Mouse (Mus musculus) cortical plate, adult 2 months (tissue): ENCODE data around the gene 4921517D22Rik. TPM values are rescaled to one million over a fixed set of nuclear protein-coding genes. Genes with fewer than 3 reads are reported as not detected.
"Not testable (repeated sequence)": the region's sequence is repeated elsewhere in the genome, so short reads cannot be mapped to it uniquely, and the experiment has no call there.

Source experiments
- H3K27ac ChIP-seq: fragments of 200-500 bp; 2 replicates; pipeline ENCODE4 v1.5.1; 2012; ENCODE audit warnings: low read length, control low read depth, inconsistent platforms; ENCODE audit not compliant: insufficient read depth
- H3K4me1 ChIP-seq: fragments of 200-500 bp; 2 replicates; pipeline ENCODE4 v1.6.1; 2011; ENCODE audit warnings: low read length; ENCODE audit not compliant: control insufficient read depth, insufficient read depth
- H3K4me3 ChIP-seq: fragments of 200-500 bp; 2 replicates; pipeline ENCODE4 v1.5.1; 2011; ENCODE audit warnings: mild to moderate bottlenecking, low read length, control low read depth; ENCODE audit not compliant: insufficient read depth
- CTCF ChIP-seq: fragments of 200-500 bp; IDR thresholded peaks from 2 replicates; pipeline ENCODE4 v1.5.1; 2011; ENCODE audit warnings: mild to moderate bottlenecking, control low read depth, low read length; ENCODE audit not compliant: insufficient read depth; ENCODE audit errors: extremely low read depth
- POLR2A ChIP-seq: fragments of 200-500 bp; IDR thresholded peaks from 2 replicates; pipeline ENCODE4 v1.6.1; 2011; ENCODE audit warnings: mild to moderate bottlenecking, low read length, control low read depth; ENCODE audit not compliant: insufficient read depth; ENCODE audit errors: extremely low read depth
- polyA plus RNA-seq: library from polyadenylated mRNA; depleted of rRNA; stranded (reverse); fragments of >200 nt; gene quantifications from 2 replicates; pipeline ENCODE4 v1.2.3, GENCODE M21; 2012; rRNA removed

4921517D22Rik gene
- polyA plus RNA-seq: not detected in 2 replicates

DNA sequence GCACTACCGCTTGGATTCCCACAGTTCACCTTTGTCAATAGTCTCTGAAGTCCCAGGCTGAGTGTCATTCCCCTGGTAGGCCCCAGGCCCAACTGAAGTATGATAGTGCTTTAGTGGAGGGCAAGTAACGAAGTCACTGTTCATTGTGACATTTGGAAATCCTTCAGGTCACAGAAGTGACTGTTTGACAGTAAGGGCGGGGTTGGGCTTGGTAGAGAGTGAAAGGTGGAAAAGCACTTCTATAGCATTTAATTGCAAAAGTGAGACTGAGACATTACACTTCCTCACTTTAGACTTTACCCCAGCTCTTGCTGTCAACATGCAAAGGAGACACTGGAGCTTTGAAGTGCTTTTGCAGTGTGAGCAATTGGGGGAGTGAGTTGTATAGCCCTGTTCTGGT, at the start of gene 4921517D22Rik:
Gene 4921517D22Rik, minus strand, starts transcription at position 101 of the 400 bp plus-strand sequence.
- no peak for TF ChIP-seq CTCF
- TF ChIP-seq POLR2A: no peak
- H3K4me3 ChIP-seq: no peak within 1 kb of the TSS
- no peak within 1 kb of the TSS for H3K27ac ChIP-seq
- no peaks in the 10 kb centered on the region for H3K4me1 ChIP-seq

- Histone ChIP-seq H3K4me1 (peaks cover 1% of the 10 kb centered on the region; the same call in 1 of the 2 replicates), H3K27ac (no peak overlapping the region), H3K4me3 (no peak overlapping the region)
- TF ChIP-seq POLR2A (no peak), CTCF (no peak)
Measured at GRCm38 (mm10) chr13:59741697-59742096, 47.8 kb upstream of the 4921517D22Rik start.

DNA sequence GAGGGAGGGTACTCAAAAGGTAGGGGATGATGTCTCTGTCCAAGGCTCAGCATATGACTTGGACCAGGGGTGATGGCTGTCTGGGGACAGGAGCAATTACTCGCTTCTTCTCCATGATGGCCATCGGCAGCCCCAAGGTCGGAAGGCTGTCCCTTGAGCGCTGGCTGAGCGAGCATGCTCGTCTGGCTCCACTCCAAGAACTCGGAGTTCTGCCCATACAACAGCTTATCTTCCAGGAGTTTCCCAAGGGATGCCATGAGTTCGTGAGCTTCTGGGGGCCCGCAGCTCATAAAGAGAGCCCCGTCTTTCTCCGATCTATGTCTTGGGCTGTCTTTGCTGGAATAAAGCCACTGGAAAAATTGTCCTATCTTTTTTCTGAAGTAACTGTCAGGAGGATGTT, 47.2 kb upstream of the 4921517D22Rik start:
- Histone ChIP-seq H3K4me1 (peaks cover 1% of the 10 kb centered on the region; the same call in 1 of the 2 replicates), H3K27ac (no peak overlapping the region), H3K4me3 (no peak overlapping the region)
- TF ChIP-seq CTCF (no peak), POLR2A (no peak)

GRCm38 (mm10) chr13:59739397-59739796, 45.5 kb upstream of the 4921517D22Rik start:
- no peak overlapping the region for H3K4me3 ChIP-seq
- H3K4me1 ChIP-seq: no peaks in the 10 kb centered on the region
- no peak for TF ChIP-seq POLR2A
- no peak for TF ChIP-seq CTCF

DNA sequence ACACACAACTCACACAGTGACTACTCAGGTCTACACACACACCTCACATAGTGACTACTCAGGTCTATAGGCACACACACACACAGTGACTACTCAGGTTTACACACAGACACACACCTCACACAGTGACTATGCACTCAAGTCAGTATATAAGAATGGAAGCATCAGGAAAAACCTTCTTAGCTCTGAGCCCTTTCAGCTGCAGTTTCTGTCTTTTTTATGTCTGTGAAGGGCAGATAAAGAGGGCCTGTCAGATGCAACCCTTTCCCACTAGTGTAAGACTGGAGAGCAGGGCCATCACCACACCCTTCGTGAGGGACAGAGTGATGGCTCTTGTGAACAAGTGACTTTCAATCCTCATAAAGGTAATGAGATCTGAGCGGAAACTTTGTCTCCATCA, 44.5 kb upstream of the 4921517D22Rik start:
- no peak overlapping the region for H3K4me3 ChIP-seq
- H3K27ac ChIP-seq: no peak overlapping the region
- TF ChIP-seq POLR2A (no peak), CTCF (no peak)
- H3K4me1 ChIP-seq: no peaks in the 10 kb centered on the region

More at GRCm38 (mm10) chr13:59739397-59739796, 45.5 kb upstream of the 4921517D22Rik start:
- no peak overlapping the region for H3K27ac ChIP-seq

- TF ChIP-seq CTCF: no peak
- no peak for TF ChIP-seq POLR2A
- Histone ChIP-seq H3K27ac (no peak overlapping the region), H3K4me1 (no peaks in the 10 kb centered on the region), H3K4me3 (no peak overlapping the region)
Measured at GRCm38 (mm10) chr13:59735190-59735589, 41.3 kb upstream of the 4921517D22Rik start.

GRCm38 (mm10) chr13:59734347-59734746, 40.4 kb upstream of the 4921517D22Rik start:
- not testable (repeated sequence) for H3K27ac ChIP-seq, H3K4me1 ChIP-seq, H3K4me3 ChIP-seq

DNA sequence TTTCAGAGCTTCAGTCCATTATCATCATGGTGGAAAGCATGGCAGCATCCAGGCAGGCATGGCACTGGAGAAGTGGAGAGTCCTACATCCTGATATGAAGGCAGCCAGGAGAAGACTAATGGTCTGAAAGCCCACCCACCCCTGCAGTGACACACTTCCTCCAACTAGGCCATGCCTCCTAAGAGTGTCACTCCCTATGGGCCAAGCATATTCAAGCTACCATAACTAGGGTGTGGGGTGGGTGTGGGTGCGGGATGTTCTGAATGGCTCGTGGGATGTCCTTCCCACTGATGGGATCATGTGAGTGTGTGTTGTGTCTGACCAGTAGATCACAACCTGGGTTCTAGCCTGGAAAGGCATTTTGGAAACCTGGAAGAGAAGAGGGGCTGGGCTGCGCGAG, 40.0 kb upstream of the 4921517D22Rik start:
- TF ChIP-seq POLR2A (no peak), CTCF (no peak)
- no peak overlapping the region for H3K4me3 ChIP-seq
- H3K27ac ChIP-seq: no peak overlapping the region
- no peaks in the 10 kb centered on the region for H3K4me1 ChIP-seq

DNA sequence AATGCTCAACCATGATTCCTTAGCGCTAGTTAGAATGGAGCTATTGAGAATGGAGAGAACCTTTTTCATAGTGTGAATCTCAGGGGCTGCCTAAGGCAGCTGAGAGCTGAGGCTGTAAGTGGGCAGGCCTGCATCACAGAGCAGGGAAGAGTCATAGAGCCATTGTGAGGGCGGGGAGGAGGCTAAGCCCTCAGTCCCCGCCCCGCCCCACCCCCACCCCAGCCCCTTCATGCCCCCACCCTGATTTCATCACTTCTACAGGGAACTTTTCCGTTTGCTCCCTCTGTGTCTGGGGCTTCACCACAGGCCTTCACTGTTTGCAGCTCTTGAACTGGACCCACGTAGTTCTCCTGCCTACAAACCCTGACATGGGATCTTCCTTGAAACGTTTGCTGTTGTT, 37.7 kb upstream of the 4921517D22Rik start, which contains the start of gene Spata31d1d:
Gene Spata31d1d, minus strand, starts transcription at position 101 of the 400 bp plus-strand sequence.
- Histone ChIP-seq H3K27ac (no peak within 1 kb of the TSS), H3K4me1 (no peaks in the 10 kb centered on the region), H3K4me3 (no peak within 1 kb of the TSS)
- TF ChIP-seq POLR2A (no peak), CTCF (no peak)

DNA sequence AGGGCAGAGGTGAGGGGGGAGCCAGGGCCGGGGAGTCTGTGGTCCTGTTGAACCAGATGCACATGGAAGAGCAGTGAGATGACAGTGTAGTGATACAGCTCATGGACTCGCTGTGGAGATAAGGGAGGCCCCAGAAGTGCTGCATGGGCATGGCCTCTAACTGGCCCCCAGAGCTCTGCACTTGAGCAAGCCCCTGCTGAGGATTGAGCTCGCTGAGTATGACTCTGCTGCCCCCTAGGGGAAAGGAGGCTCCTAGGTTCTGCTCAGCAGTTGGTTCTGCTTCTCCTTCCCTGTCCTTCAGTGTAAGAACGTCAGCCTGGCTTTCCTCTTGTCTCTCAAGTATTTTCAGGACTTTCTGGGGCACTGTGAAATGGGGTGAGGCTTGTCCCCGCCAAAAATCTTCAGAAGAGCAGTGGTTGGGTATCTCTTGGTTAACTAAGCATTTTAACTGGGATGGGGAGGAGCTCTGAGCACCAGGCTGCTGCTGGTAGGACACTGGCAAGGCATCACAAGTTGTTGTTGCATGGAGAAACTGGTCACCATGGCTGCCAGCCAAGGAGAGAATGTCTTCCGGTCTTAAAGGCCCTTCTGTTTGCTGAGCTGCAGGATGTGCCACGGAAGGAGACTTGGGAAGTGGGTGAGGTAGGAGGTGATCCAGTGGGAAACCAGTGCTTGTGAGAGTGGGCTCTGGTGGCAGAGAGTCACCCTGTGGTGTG, 34.6 kb upstream of the 4921517D22Rik start:
- Histone ChIP-seq H3K27ac (no peak overlapping the region), H3K4me1 (no peaks in the 10 kb centered on the region), H3K4me3 (no peak overlapping the region)
- TF ChIP-seq CTCF (peak; percentile 96), POLR2A (no peak)
